Mouse (Mus musculus): Measurements from ENCODE around the gene Rgsl1. TPM values are rescaled to one million over a fixed set of nuclear protein-coding genes. Genes with fewer than 3 reads are reported as not detected.

The Rgsl1 gene
- polyA plus RNA-seq, 1 experiment from 2014 or later: not detected

- no peaks in the 10 kb centered on the region for H3K9me3 ChIP-seq (ENCODE audit: control insufficient read depth, low read length)
- H3K4me2 ChIP-seq (ENCODE audit: low read depth, low read length): no peak overlapping the region
- H3K27me3 ChIP-seq (replicated peaks; ENCODE audit: control insufficient read depth, insufficient read depth, low read length): no peaks in the 10 kb centered on the region
- no peak overlapping the region for H3K4me3 ChIP-seq (ENCODE audit: low read length)
- H3K36me3 ChIP-seq (ENCODE audit: control insufficient read depth, insufficient read depth, low read length): no peaks in the 10 kb centered on the region
- 83% methylated on average over 11 of the region's 11 CpGs for WGBS
- ATAC-seq: no peak
- no peak overlapping the region for H3K27ac ChIP-seq (ENCODE audit: low read length)
- H3K4me1 ChIP-seq (ENCODE audit: control insufficient read depth, insufficient read depth, low read length): no peaks in the 10 kb centered on the region
- no peak overlapping the region for H3K9ac ChIP-seq (ENCODE audit: low read depth, low read length)
These were observed 1.7 kb downstream of the Rgsl1 start for GRCm38 (mm10) chr1:153842121-153842740.

GRCm38 (mm10) chr1:153836036-153836435, 7.9 kb downstream of the Rgsl1 start:
- WGBS: 73% methylated on average over 4 of the region's 4 CpGs
- no peaks in the 10 kb centered on the region for H3K4me1 ChIP-seq (ENCODE audit: control insufficient read depth, insufficient read depth, low read length)
- ATAC-seq: no peak

DNA sequence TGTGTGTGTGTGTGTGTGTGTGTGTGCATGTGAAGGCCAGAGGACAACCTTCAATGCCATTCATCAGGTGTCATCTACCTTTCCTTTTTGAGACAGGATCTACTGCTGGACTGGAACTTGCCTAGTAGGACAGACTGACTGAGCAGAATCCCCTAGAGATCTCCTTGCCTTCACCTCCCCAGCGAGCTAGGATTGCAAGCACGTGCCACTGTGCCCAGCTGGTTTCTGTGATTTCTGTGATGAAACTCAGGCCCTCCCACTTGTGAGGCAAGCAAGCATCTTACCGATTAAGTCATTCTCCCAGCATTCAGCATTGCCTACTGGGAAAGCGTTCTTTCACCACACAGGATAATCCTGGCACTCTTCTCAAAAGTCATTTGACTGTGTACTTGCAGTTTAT, 13.2 kb downstream of the Rgsl1 start:
- ATAC-seq: no peak
- H3K36me3 ChIP-seq (ENCODE audit: control insufficient read depth, insufficient read depth, low read length): no peaks in the 10 kb centered on the region
- H3K27me3 ChIP-seq (replicated peaks; ENCODE audit: control insufficient read depth, insufficient read depth, low read length): no peaks in the 10 kb centered on the region
- no peak overlapping the region for H3K9ac ChIP-seq (ENCODE audit: low read depth, low read length)
- 81% methylated on average over 4 of the region's 4 CpGs for WGBS
- H3K4me3 ChIP-seq (ENCODE audit: low read length): no peak overlapping the region
- no peaks in the 10 kb centered on the region for H3K4me1 ChIP-seq (ENCODE audit: control insufficient read depth, insufficient read depth, low read length)
- no peak overlapping the region for H3K27ac ChIP-seq (ENCODE audit: low read length)
- H3K4me2 ChIP-seq (ENCODE audit: low read depth, low read length): no peak overlapping the region
- no peaks in the 10 kb centered on the region for H3K9me3 ChIP-seq (ENCODE audit: control insufficient read depth, low read length)

More at GRCm38 (mm10) chr1:153836036-153836435, 7.9 kb downstream of the Rgsl1 start:
- Histone ChIP-seq H3K27me3 (replicated peaks; ENCODE audit: control insufficient read depth, insufficient read depth, low read length) (no peaks in the 10 kb centered on the region), H3K4me2 (ENCODE audit: low read depth, low read length) (no peak overlapping the region), H3K9me3 (ENCODE audit: control insufficient read depth, low read length) (no peaks in the 10 kb centered on the region), H3K36me3 (ENCODE audit: control insufficient read depth, insufficient read depth, low read length) (no peaks in the 10 kb centered on the region), H3K4me3 (ENCODE audit: low read length) (no peak overlapping the region), H3K9ac (ENCODE audit: low read depth, low read length) (no peak overlapping the region), H3K27ac (ENCODE audit: low read length) (no peak overlapping the region)

DNA sequence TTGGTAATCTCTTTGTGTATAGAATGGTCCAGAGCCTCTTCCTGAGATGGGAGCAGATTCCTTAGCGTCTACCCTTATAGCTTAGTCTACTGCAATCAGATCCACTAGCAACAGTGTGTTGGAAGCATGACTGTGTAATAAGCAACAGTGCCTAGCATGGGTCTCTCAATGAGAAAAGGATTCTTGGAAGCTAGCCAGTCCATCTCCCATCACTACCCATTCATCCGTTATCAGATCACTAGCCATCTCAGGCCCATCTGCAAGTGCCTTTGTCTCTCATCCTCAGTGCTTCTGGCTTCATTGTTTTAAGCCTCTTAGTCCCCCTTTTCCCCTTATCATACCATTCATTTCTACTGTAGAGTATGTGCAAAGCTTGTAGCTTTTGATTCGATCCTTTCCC, 23.7 kb downstream of the Rgsl1 start:
- no peaks in the 10 kb centered on the region for H3K27me3 ChIP-seq (replicated peaks; ENCODE audit: control insufficient read depth, insufficient read depth, low read length)
- ATAC-seq: no peak
- H3K27ac ChIP-seq (ENCODE audit: low read length): no peak overlapping the region
- 77% methylated on average over 3 of the region's 3 CpGs for WGBS
- no peak overlapping the region for H3K4me3 ChIP-seq (ENCODE audit: low read length)
- no peaks in the 10 kb centered on the region for H3K9me3 ChIP-seq (ENCODE audit: control insufficient read depth, low read length)
- no peak overlapping the region for H3K4me2 ChIP-seq (ENCODE audit: low read depth, low read length)
- no peaks in the 10 kb centered on the region for H3K4me1 ChIP-seq (ENCODE audit: control insufficient read depth, insufficient read depth, low read length)
- no peak overlapping the region for H3K9ac ChIP-seq (ENCODE audit: low read depth, low read length)
- no peaks in the 10 kb centered on the region for H3K36me3 ChIP-seq (ENCODE audit: control insufficient read depth, insufficient read depth, low read length)

GRCm38 (mm10) chr1:153814278-153814677, 29.7 kb downstream of the Rgsl1 start:
- 22% methylated on average over 2 of the region's 2 CpGs for WGBS
- Histone ChIP-seq H3K27ac (ENCODE audit: low read length) (no peak overlapping the region), H3K4me3 (ENCODE audit: low read length) (no peak overlapping the region), H3K4me2 (ENCODE audit: low read depth, low read length) (no peak overlapping the region), H3K36me3 (ENCODE audit: control insufficient read depth, insufficient read depth, low read length) (no peaks in the 10 kb centered on the region), H3K9me3 (ENCODE audit: control insufficient read depth, low read length) (no peaks in the 10 kb centered on the region), H3K9ac (ENCODE audit: low read depth, low read length) (no peak overlapping the region), H3K27me3 (replicated peaks; ENCODE audit: control insufficient read depth, insufficient read depth, low read length) (no peaks in the 10 kb centered on the region), H3K4me1 (ENCODE audit: control insufficient read depth, insufficient read depth, low read length) (no peaks in the 10 kb centered on the region)
- no peak for ATAC-seq

DNA sequence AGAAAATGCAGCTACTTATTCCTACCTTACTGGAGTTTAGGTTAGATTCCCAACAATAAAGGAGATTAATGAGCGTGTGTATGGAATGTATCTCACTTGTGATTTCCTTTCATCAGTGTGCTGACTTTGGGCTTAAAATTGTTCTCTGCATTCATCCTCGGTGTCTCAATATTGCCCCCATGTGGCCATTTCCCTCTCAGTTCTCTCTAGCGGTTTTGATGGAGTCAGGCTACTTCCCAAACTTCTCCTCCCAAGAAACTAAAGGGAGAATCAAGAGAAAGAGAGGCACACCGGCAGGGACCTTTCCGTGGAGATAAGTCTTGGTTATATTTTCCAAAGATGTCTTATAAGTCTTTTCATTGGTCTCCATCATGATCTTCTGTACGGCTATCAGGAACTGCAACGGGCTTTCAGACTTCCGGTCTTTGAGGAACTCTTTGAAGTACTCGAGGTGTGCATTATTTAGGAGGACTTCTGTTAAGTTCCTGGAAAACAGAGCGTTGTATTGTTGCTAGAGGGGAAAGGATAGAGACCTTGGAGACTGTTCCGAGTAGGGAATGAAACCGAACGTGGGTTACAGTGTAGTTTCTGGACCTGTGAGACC, 36.5 kb downstream of the Rgsl1 start:
- Histone ChIP-seq H3K36me3 (ENCODE audit: control insufficient read depth, insufficient read depth, low read length) (no peaks in the 10 kb centered on the region), H3K4me2 (ENCODE audit: low read depth, low read length) (no peak overlapping the region), H3K4me3 (ENCODE audit: low read length) (no peak overlapping the region), H3K9me3 (ENCODE audit: control insufficient read depth, low read length) (no peaks in the 10 kb centered on the region), H3K4me1 (ENCODE audit: control insufficient read depth, insufficient read depth, low read length) (no peaks in the 10 kb centered on the region), H3K27me3 (replicated peaks; ENCODE audit: control insufficient read depth, insufficient read depth, low read length) (no peaks in the 10 kb centered on the region), H3K9ac (ENCODE audit: low read depth, low read length) (no peak overlapping the region), H3K27ac (ENCODE audit: low read length) (no peak overlapping the region)
- 48% methylated on average over 13 of the region's 13 CpGs for WGBS
- ATAC-seq: no peak

DNA sequence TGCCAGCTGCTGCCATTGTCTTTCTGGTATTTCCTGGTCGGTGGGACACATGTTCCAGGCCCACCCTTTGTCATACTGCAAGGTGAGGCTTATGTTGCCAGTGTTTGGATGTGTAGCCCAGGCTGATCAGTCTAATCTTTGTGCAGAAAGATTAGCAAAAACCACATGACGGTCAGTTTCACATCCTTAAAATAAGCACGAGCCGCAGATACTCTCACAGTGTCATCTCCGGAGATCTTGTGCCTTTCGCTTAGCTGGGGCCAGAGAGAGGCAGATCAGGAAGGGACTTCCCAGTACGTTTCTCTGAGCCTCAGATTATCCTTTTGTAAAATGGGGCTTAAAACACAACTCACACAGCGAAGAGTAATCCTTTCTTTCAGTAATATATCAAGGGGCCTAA, 40.4 kb downstream of the Rgsl1 start:
- no peak for ATAC-seq
- no peak overlapping the region for H3K9ac ChIP-seq (ENCODE audit: low read depth, low read length)
- no peak overlapping the region for H3K27ac ChIP-seq (ENCODE audit: low read length)
- H3K27me3 ChIP-seq (replicated peaks; ENCODE audit: control insufficient read depth, insufficient read depth, low read length): no peaks in the 10 kb centered on the region
- no peaks in the 10 kb centered on the region for H3K36me3 ChIP-seq (ENCODE audit: control insufficient read depth, insufficient read depth, low read length)
- no peak overlapping the region for H3K4me3 ChIP-seq (ENCODE audit: low read length)
- no peaks in the 10 kb centered on the region for H3K9me3 ChIP-seq (ENCODE audit: control insufficient read depth, low read length)
- H3K4me1 ChIP-seq (ENCODE audit: control insufficient read depth, insufficient read depth, low read length): no peaks in the 10 kb centered on the region
- 77% methylated on average over 8 of the region's 8 CpGs for WGBS
- no peak overlapping the region for H3K4me2 ChIP-seq (ENCODE audit: low read depth, low read length)

GRCm38 (mm10) chr1:153802691-153803090, 41.3 kb downstream of the Rgsl1 start:
- H3K9ac ChIP-seq (ENCODE audit: low read depth, low read length): no peak overlapping the region
- no peak overlapping the region for H3K4me2 ChIP-seq (ENCODE audit: low read depth, low read length)
- WGBS: 82% methylated on average over 7 of the region's 7 CpGs
- no peak overlapping the region for H3K27ac ChIP-seq (ENCODE audit: low read length)
- no peak for ATAC-seq
- H3K9me3 ChIP-seq (ENCODE audit: control insufficient read depth, low read length): no peaks in the 10 kb centered on the region
- no peaks in the 10 kb centered on the region for H3K36me3 ChIP-seq (ENCODE audit: control insufficient read depth, insufficient read depth, low read length)
- no peak overlapping the region for H3K4me3 ChIP-seq (ENCODE audit: low read length)
- no peaks in the 10 kb centered on the region for H3K4me1 ChIP-seq (ENCODE audit: control insufficient read depth, insufficient read depth, low read length)
- H3K27me3 ChIP-seq (replicated peaks; ENCODE audit: control insufficient read depth, insufficient read depth, low read length): no peaks in the 10 kb centered on the region

- H3K4me1 ChIP-seq (ENCODE audit: control insufficient read depth, insufficient read depth, low read length): no peaks in the 10 kb centered on the region
- 71% methylated on average over 3 of the region's 3 CpGs for WGBS
- no peak overlapping the region for H3K4me3 ChIP-seq (ENCODE audit: low read length)
- no peaks in the 10 kb centered on the region for H3K36me3 ChIP-seq (ENCODE audit: control insufficient read depth, insufficient read depth, low read length)
- no peak overlapping the region for H3K27ac ChIP-seq (ENCODE audit: low read length)
- no peaks in the 10 kb centered on the region for H3K27me3 ChIP-seq (replicated peaks; ENCODE audit: control insufficient read depth, insufficient read depth, low read length)
- H3K4me2 ChIP-seq (ENCODE audit: low read depth, low read length): no peak overlapping the region
- H3K9me3 ChIP-seq (ENCODE audit: control insufficient read depth, low read length): no peaks in the 10 kb centered on the region
- no peak overlapping the region for H3K9ac ChIP-seq (ENCODE audit: low read depth, low read length)
- ATAC-seq: no peak
These were observed 49.7 kb downstream of the Rgsl1 start for GRCm38 (mm10) chr1:153794241-153794640.

- no peak for ATAC-seq
- no peak overlapping the region for H3K27ac ChIP-seq (ENCODE audit: low read length)
- no peaks in the 10 kb centered on the region for H3K36me3 ChIP-seq (ENCODE audit: control insufficient read depth, insufficient read depth, low read length)
- no peaks in the 10 kb centered on the region for H3K4me1 ChIP-seq (ENCODE audit: control insufficient read depth, insufficient read depth, low read length)
- H3K9ac ChIP-seq (ENCODE audit: low read depth, low read length): no peak overlapping the region
- WGBS: 66% methylated on average over 2 of the region's 2 CpGs
- H3K9me3 ChIP-seq (ENCODE audit: control insufficient read depth, low read length): no peaks in the 10 kb centered on the region
- no peaks in the 10 kb centered on the region for H3K27me3 ChIP-seq (replicated peaks; ENCODE audit: control insufficient read depth, insufficient read depth, low read length)
- no peak overlapping the region for H3K4me3 ChIP-seq (ENCODE audit: low read length)
- no peak overlapping the region for H3K4me2 ChIP-seq (ENCODE audit: low read depth, low read length)
These were observed 53.2 kb downstream of the Rgsl1 start for GRCm38 (mm10) chr1:153790708-153791107.
